16 mouse cellular contexts compared by ENCODE assay signal in genomic region chr16:30721223-30721622, GRCm38 (mm10).
"Had no signal": no experiment of that assay in that cellular context is flagged by ENCODE, and none has a peak within 500 bp of the region (broad histone marks: within the 10 kb centered on the region; RNA-seq: fewer than 3 reads in every experiment).

No protein-coding gene starts in this region.

- H3K9me3 ChIP-seq: kidney, embryonic 15.5 days; limb, embryonic 12.5 days; limb, embryonic 15.5 days; liver, embryonic 12.5 days; liver, embryonic 15.5 days had no signal

- H3K36me3 ChIP-seq: kidney, embryonic 15.5 days; limb, embryonic 12.5 days; limb, embryonic 15.5 days; liver, embryonic 12.5 days; liver, embryonic 15.5 days had no signal

- H3K4me2 ChIP-seq: kidney, embryonic 15.5 days; limb, embryonic 12.5 days; limb, embryonic 15.5 days; liver, embryonic 12.5 days; liver, embryonic 15.5 days; midbrain, embryonic 11.5 days had no signal

- H3K4me3 ChIP-seq: kidney, embryonic 15.5 days; left cerebral cortex, adult 2 months; limb, embryonic 12.5 days; limb, embryonic 15.5 days; liver, embryonic 12.5 days; liver, embryonic 15.5 days had no signal

- DNase-seq: kidney, adult 8-10 months; kidney, postnatal 10 days; kidney, postnatal 36 days; layer of hippocampus, postnatal 36 days; lung, postnatal 14 days; midbrain, embryonic 14.5 days; thymus, adult 18-20 months; thymus, postnatal 36 days had no signal

- H3K4me1 ChIP-seq: liver, embryonic 12.5 days; liver, embryonic 15.5 days had no signal

- H3K27ac ChIP-seq: kidney, embryonic 15.5 days; left cerebral cortex, adult 2 months; limb, embryonic 12.5 days; limb, embryonic 15.5 days; liver, embryonic 12.5 days; liver, embryonic 15.5 days had no signal

- ATAC-seq: intestine, postnatal 0 days; liver, embryonic 12.5 days had no signal

- H3K27me3 ChIP-seq: kidney, embryonic 15.5 days; limb, embryonic 12.5 days; limb, embryonic 15.5 days; liver, embryonic 15.5 days had no signal

- H3K9ac ChIP-seq: kidney, embryonic 15.5 days; limb, embryonic 12.5 days; limb, embryonic 15.5 days; liver, embryonic 12.5 days; liver, embryonic 15.5 days had no signal
